Mouse (Mus musculus): ENCODE results near the gene Zmym1.
"Not testable (repeated sequence)": the region's sequence is repeated elsewhere in the genome, so short reads cannot be mapped to it uniquely, and the experiment has no call there.

Gene Zmym1

GRCm38 (mm10) chr4:127060585-127061290 is at the start of gene Zmym1:
Gene Zmym1, minus strand, starts transcription at chr4:127061152.
- peak; percentile 82 for DNase-seq (ENCODE audit: low spot score)

- DNase-seq (ENCODE audit: low spot score): no peak
These were observed 49.6 kb upstream of the Zmym1 start for GRCm38 (mm10) chr4:127110570-127110969.

GRCm38 (mm10) chr4:127107566-127107965 is 46.6 kb upstream of the Zmym1 start:
- DNase-seq (ENCODE audit: low spot score): no peak

- not testable (repeated sequence) for DNase-seq (ENCODE audit: low spot score)
These were observed 38.6 kb upstream of the Zmym1 start for GRCm38 (mm10) chr4:127099552-127099951.

GRCm38 (mm10) chr4:127095090-127095489 is 34.1 kb upstream of the Zmym1 start:
- DNase-seq (ENCODE audit: low spot score): no peak

- DNase-seq (ENCODE audit: low spot score): no peak
These were observed 30.2 kb upstream of the Zmym1 start for GRCm38 (mm10) chr4:127091188-127091587.

- DNase-seq (ENCODE audit: low spot score): no peak
These were observed 24.8 kb upstream of the Zmym1 start for GRCm38 (mm10) chr4:127085761-127086160.

GRCm38 (mm10) chr4:127083131-127083530 is 22.2 kb upstream of the Zmym1 start:
- no peak for DNase-seq (ENCODE audit: low spot score)

GRCm38 (mm10) chr4:127080806-127081205 is 19.9 kb upstream of the Zmym1 start:
- DNase-seq (ENCODE audit: low spot score): no peak

GRCm38 (mm10) chr4:127076875-127077548 is 16.1 kb upstream of the Zmym1 start, which contains the start of gene Zmym6:
Gene Zmym6, plus strand, starts transcription at chr4:127077383.
- DNase-seq (ENCODE audit: low spot score): peak; percentile 87

GRCm38 (mm10) chr4:127074915-127075314 is 14.0 kb upstream of the Zmym1 start:
- DNase-seq (ENCODE audit: low spot score): no peak

- no peak for DNase-seq (ENCODE audit: low spot score)
These were observed 3.1 kb upstream of the Zmym1 start for GRCm38 (mm10) chr4:127064051-127064450.

GRCm38 (mm10) chr4:127054522-127055198 is 6.3 kb downstream of the Zmym1 start:
- no peak for DNase-seq (ENCODE audit: low spot score)

- DNase-seq (ENCODE audit: low spot score): no peak
These were observed 7.9 kb downstream of the Zmym1 start for GRCm38 (mm10) chr4:127053071-127053470.

GRCm38 (mm10) chr4:127051121-127051520 is 9.8 kb downstream of the Zmym1 start:
- DNase-seq (ENCODE audit: low spot score): no peak

GRCm38 (mm10) chr4:127043540-127043939 is 17.4 kb downstream of the Zmym1 start:
- DNase-seq (ENCODE audit: low spot score): no peak

- DNase-seq (ENCODE audit: low spot score): no peak
These were observed 21.0 kb downstream of the Zmym1 start for GRCm38 (mm10) chr4:127039871-127040483.

- no peak for DNase-seq (ENCODE audit: low spot score)
These were observed 22.1 kb downstream of the Zmym1 start for GRCm38 (mm10) chr4:127038828-127039349.

- DNase-seq (ENCODE audit: low spot score): no peak
These were observed 22.8 kb downstream of the Zmym1 start for GRCm38 (mm10) chr4:127037908-127038827.

GRCm38 (mm10) chr4:127037158-127037557 is 23.8 kb downstream of the Zmym1 start:
- no peak for DNase-seq (ENCODE audit: low spot score)

All from adipocyte (in vitro differentiated cells).